Mouse (Mus musculus) testis, adult 10 weeks (tissue): Measurements from ENCODE around the gene Dnaaf5. TPM values are rescaled to one million over a fixed set of nuclear protein-coding genes. Genes with fewer than 3 reads are reported as not detected.

ENCODE experiments used
- polyA plus RNA-seq: library from polyadenylated mRNA; stranded (reverse); fragments of 350-450 nt; fragmentation: Illumina TruSeq; extraction: RNeasy Lipid Tissue Mini Kit (QIAGEN cat#74804); gene quantifications from one replicate; pipeline ENCODE4 v1.2.3, GENCODE M21; 2014; ENCODE audit warnings: low read depth, low replicate concordance

Gene Dnaaf5
- polyA plus RNA-seq = 12.5 TPM

GRCm38 (mm10) chr5:139149681-139150602 is at the start of gene Dnaaf5, which contains the start of gene Prkar1b:
Gene Dnaaf5, plus strand, starts transcription at chr5:139150223.
Gene Prkar1b, minus strand, starts transcription at chr5:139150001.

GRCm38 (mm10) chr5:139199995-139200769 is 50.2 kb downstream of the Dnaaf5 start, which contains the start of gene Sun1:
Gene Sun1, plus strand, starts transcription at chr5:139200637.

Other genes with a start within 250 kb of the Dnaaf5 start
- gene Pdgfa, start 152.9 kb upstream of the Dnaaf5 start, polyA plus RNA-seq = 6.2 TPM
- 1.7 TPM for gene Prkar1b, start 222 bp upstream of the Dnaaf5 start, polyA plus RNA-seq
- 42.7 TPM for gene Sun1, start 50.4 kb downstream of the Dnaaf5 start, polyA plus RNA-seq
- gene Get4, start 102.1 kb downstream of the Dnaaf5 start, polyA plus RNA-seq = 9.2 TPM
- gene Adap1, start 175.4 kb downstream of the Dnaaf5 start, polyA plus RNA-seq = 0.15 TPM
- gene Cox19, start 201.2 kb downstream of the Dnaaf5 start, polyA plus RNA-seq = 8.3 TPM
- not detected for gene Cyp2w1, start 202.4 kb downstream of the Dnaaf5 start, polyA plus RNA-seq
- 0.20 TPM for gene Gpr146, start 227.5 kb downstream of the Dnaaf5 start, polyA plus RNA-seq